Mouse (Mus musculus) kidney, postnatal 0 days (tissue): ENCODE measurements around the gene Ier5. TPM values are rescaled to one million over a fixed set of nuclear protein-coding genes. Genes with fewer than 3 reads are reported as not detected.

Source experiments
- ATAC-seq: fragments of 200-750 bp; cut with Nextera tagmentation; replicated peaks from 2 replicates; pipeline ENCODE4 v1.8.0; 2017; ENCODE audit warnings: low read depth, moderate number of reproducible peaks, moderate TSS enrichment, moderate library complexity; ENCODE audit not compliant: low FRiP score
- DNase-seq: peaks from one replicate; pipeline ENCODE4 v3.0.0-alpha.2; 2016; ENCODE audit warnings: low spot score
- H3K27ac ChIP-seq: fragments of 300-500 bp; sonication (generic); 2 replicates; pipeline ENCODE4 v1.5.1; 2014; ENCODE audit warnings: mild to moderate bottlenecking
- H3K27me3 ChIP-seq: fragments of 300-500 bp; sonication (generic); 2 replicates; pipeline ENCODE4 v1.6.1; 2014; ENCODE audit warnings: low read length, mixed read lengths; ENCODE audit not compliant: insufficient read depth
- H3K36me3 ChIP-seq: fragments of 300-500 bp; sonication (generic); 2 replicates; pipeline ENCODE4 v1.6.1; 2014; ENCODE audit warnings: low read length, mixed read lengths; ENCODE audit not compliant: insufficient read depth
- H3K4me1 ChIP-seq: fragments of 300-500 bp; sonication (generic); replicated peaks from 2 replicates; pipeline ENCODE4 v1.6.1; 2014; ENCODE audit warnings: antibody characterized with exemption, low read length, mixed read lengths; ENCODE audit not compliant: insufficient read depth
- H3K4me2 ChIP-seq: fragments of 300-500 bp; sonication (generic); 2 replicates; pipeline ENCODE4 v1.6.1; 2014; ENCODE audit warnings: mild to moderate bottlenecking, low read length, moderate library complexity, mixed read lengths
- H3K4me3 ChIP-seq: fragments of 300-500 bp; sonication (generic); replicated peaks from 2 replicates; pipeline ENCODE4 v1.5.1; 2014; ENCODE audit warnings: low read depth, low read length
- H3K9ac ChIP-seq: fragments of 300-500 bp; sonication (generic); 2 replicates; pipeline ENCODE4 v1.6.1; 2014; ENCODE audit warnings: low read depth, low read length
- H3K9me3 ChIP-seq: fragments of 300-500 bp; sonication (generic); replicated peaks from 2 replicates; pipeline ENCODE4 v1.6.1; 2016; ENCODE audit warnings: low read length, inconsistent platforms, mixed read lengths
- CTCF ChIP-seq: IDR thresholded peaks from 2 replicates; pipeline ENCODE4 v1.5.1; 2016; ENCODE audit warnings: antibody characterized with exemption, low read depth, mild to moderate bottlenecking, moderate library complexity
- WGBS: fragments of 180-500 bp; shearing (Covaris S2); extraction: QIAGEN DNeasy Blood & Tissue Kit; methylation state at CpG from one replicate; pipeline ENCODE4 v1.1.7; 2014; 5-methylcytosine and 5-hydroxymethylcytosine counted together
- polyA plus RNA-seq: library from polyadenylated mRNA; unstranded; fragments of >200 nt; fragmentation: Nextera tagmentation; extraction: Ambion mirVana; gene quantifications from 2 replicates; pipeline ENCODE4 v1.2.1, GENCODE M21; 2015

The Ier5 gene
- polyA plus RNA-seq, 1 experiment from 2014 or later = 11.4 TPM

GRCm38 (mm10) chr1:155069696-155070095 lies 29.7 kb downstream of the Ier5 start:
- no peak for ATAC-seq
- Histone ChIP-seq H3K27ac (no peak overlapping the region), H3K4me3 (no peak overlapping the region), H3K9me3 (no peaks in the 10 kb centered on the region), H3K4me1 (0 out of 2 replicates have a peak, but pooled peaks cover 13% of the 10 kb centered on the region), H3K4me2 (no peak overlapping the region), H3K36me3 (no peaks in the 10 kb centered on the region), H3K27me3 (no peaks in the 10 kb centered on the region), H3K9ac (no peak overlapping the region)
- 55% methylated on average over 7 of the region's 7 CpGs for WGBS
- no peak for DNase-seq
- TF ChIP-seq CTCF = no peak

GRCm38 (mm10) chr1:155066196-155066595 lies 33.2 kb downstream of the Ier5 start:
- Histone ChIP-seq H3K9me3 (no peaks in the 10 kb centered on the region), H3K9ac (no peak overlapping the region), H3K4me1 (0 out of 2 replicates have a peak, but pooled peaks cover 5% of the 10 kb centered on the region), H3K27ac (no peak overlapping the region), H3K36me3 (no peaks in the 10 kb centered on the region), H3K4me2 (no peak overlapping the region), H3K27me3 (no peaks in the 10 kb centered on the region), H3K4me3 (no peak overlapping the region)
- TF ChIP-seq CTCF = no peak
- no peak for ATAC-seq
- no peak for DNase-seq
- 88% methylated on average over 5 of the region's 5 CpGs for WGBS

GRCm38 (mm10) chr1:155065068-155065701 lies 34.3 kb downstream of the Ier5 start:
- Histone ChIP-seq H3K27me3 (no peaks in the 10 kb centered on the region), H3K4me1 (0 out of 2 replicates have a peak, but pooled peaks cover 5% of the 10 kb centered on the region), H3K9me3 (no peaks in the 10 kb centered on the region), H3K9ac (no peak overlapping the region), H3K4me2 (no peak overlapping the region), H3K36me3 (no peaks in the 10 kb centered on the region), H3K27ac (no peak overlapping the region), H3K4me3 (no peak overlapping the region)
- DNase-seq (no peak), ATAC-seq (no peak)
- WGBS = 78% methylated on average over 11 of the region's 11 CpGs
- TF ChIP-seq CTCF = no peak

- 0 out of 2 replicates have a peak, but pooled peaks cover 5% of the 10 kb centered on the region for H3K4me1 ChIP-seq
- no peaks in the 10 kb centered on the region for H3K9me3 ChIP-seq
- TF ChIP-seq CTCF = no peak
- H3K27me3 ChIP-seq = no peaks in the 10 kb centered on the region
- no peak overlapping the region for H3K9ac ChIP-seq
- no peak overlapping the region for H3K4me2 ChIP-seq
- no peak overlapping the region for H3K4me3 ChIP-seq
- 88% methylated on average over 4 of the region's 4 CpGs for WGBS
- peak overlapping the region; percentile 27; the same call in 1 of the 2 replicates for H3K27ac ChIP-seq
- H3K36me3 ChIP-seq = no peaks in the 10 kb centered on the region
- DNase-seq = no peak
- ATAC-seq = no peak
These were observed 34.8 kb downstream of the Ier5 start for GRCm38 (mm10) chr1:155064649-155065048.

- Histone ChIP-seq H3K9ac (no peak overlapping the region), H3K4me2 (no peak overlapping the region), H3K9me3 (no peaks in the 10 kb centered on the region), H3K36me3 (no peaks in the 10 kb centered on the region), H3K4me3 (no peak overlapping the region), H3K27ac (peak overlapping the region; percentile 27; the same call in 1 of the 2 replicates), H3K4me1 (0 out of 2 replicates have a peak, but pooled peaks cover 6% of the 10 kb centered on the region), H3K27me3 (no peaks in the 10 kb centered on the region)
- 54% methylated on average over 5 of the region's 5 CpGs for WGBS
- ATAC-seq = peak; percentile 47; the same call in 1 of the 2 replicates
- DNase-seq = peak; percentile 56
- TF ChIP-seq CTCF = no peak
These were observed 35.3 kb downstream of the Ier5 start for GRCm38 (mm10) chr1:155064111-155064510.

GRCm38 (mm10) chr1:155062963-155063362 lies 36.5 kb downstream of the Ier5 start:
- ATAC-seq (no peak), DNase-seq (no peak)
- Histone ChIP-seq H3K4me3 (no peak overlapping the region), H3K4me2 (no peak overlapping the region), H3K9ac (no peak overlapping the region), H3K36me3 (no peaks in the 10 kb centered on the region), H3K9me3 (no peaks in the 10 kb centered on the region), H3K27me3 (no peaks in the 10 kb centered on the region), H3K4me1 (0 out of 2 replicates have a peak, but pooled peaks cover 8% of the 10 kb centered on the region), H3K27ac (no peak overlapping the region)
- no peak for TF ChIP-seq CTCF
- 92% methylated on average over 4 of the region's 4 CpGs for WGBS
